Mouse (Mus musculus) E14TG2a.4 (cell line): Measurements from ENCODE around the gene 4921517D22Rik.
"Not testable (repeated sequence)": the region's sequence is repeated elsewhere in the genome, so short reads cannot be mapped to it uniquely, and the experiment has no call there.

Experiments
- H3K27me3 ChIP-seq: 2 replicates; pipeline ENCODE4 v1.6.1; 2014; ENCODE audit warnings: low read length, control low read depth; ENCODE audit not compliant: insufficient read depth
- H3K36me3 ChIP-seq: 2 replicates; pipeline ENCODE4 v1.6.1; 2014; ENCODE audit warnings: low read length, control low read depth; ENCODE audit not compliant: insufficient read depth
- H3K4me1 ChIP-seq: replicated peaks from 2 replicates; pipeline ENCODE4 v1.6.1; 2014; ENCODE audit warnings: low read depth, low read length, control low read depth
- H3K4me3 ChIP-seq: replicated peaks from 2 replicates; pipeline ENCODE4 v1.5.1; 2014; ENCODE audit warnings: mild to moderate bottlenecking, low read length
- H3K9me3 ChIP-seq: 2 replicates; pipeline ENCODE4 v1.6.1; 2014; ENCODE audit warnings: low read length, control low read depth
- CTCF ChIP-seq: conservative IDR thresholded peaks from 2 replicates; pipeline ENCODE4 v1.5.1; 2014; ENCODE audit warnings: low read length
- NANOG ChIP-seq: IDR thresholded peaks from 2 replicates; pipeline ENCODE4 v1.6.1; 2014; ENCODE audit warnings: borderline replicate concordance, low read length, mixed read lengths
- POU5F1 ChIP-seq: IDR thresholded peaks from 2 replicates; pipeline ENCODE4 v1.6.1; 2014; ENCODE audit warnings: low read length, borderline replicate concordance

The 4921517D22Rik gene

DNA sequence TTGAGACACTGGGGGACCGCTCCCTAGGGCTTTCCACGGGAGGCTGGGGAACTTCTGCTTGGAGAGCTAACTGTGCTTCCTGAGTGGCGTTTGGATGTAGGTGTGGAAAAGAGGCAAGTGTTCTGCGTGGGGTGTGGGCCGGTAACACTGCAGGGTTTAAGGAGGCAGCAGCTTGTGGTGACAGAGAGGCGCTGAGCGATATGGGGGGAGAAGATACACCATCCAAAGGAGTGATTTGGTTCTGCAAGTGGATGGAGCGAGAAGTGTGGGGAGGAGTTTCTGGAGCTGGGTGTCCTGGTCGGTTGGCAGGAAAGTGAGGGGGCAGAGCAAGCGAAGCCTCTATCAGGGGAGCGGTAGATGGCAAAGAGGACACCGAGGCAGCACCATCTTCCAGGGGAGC lies 9.6 kb upstream of the 4921517D22Rik start:
- Histone ChIP-seq H3K9me3 (no peaks in the 10 kb centered on the region), H3K4me3 (no peak overlapping the region), H3K27me3 (peaks cover 11% of the 10 kb centered on the region), H3K4me1 (peaks cover 45% of the 10 kb centered on the region), H3K36me3 (no peaks in the 10 kb centered on the region)
- TF ChIP-seq NANOG (no peak), CTCF (no peak), POU5F1 (no peak)

DNA sequence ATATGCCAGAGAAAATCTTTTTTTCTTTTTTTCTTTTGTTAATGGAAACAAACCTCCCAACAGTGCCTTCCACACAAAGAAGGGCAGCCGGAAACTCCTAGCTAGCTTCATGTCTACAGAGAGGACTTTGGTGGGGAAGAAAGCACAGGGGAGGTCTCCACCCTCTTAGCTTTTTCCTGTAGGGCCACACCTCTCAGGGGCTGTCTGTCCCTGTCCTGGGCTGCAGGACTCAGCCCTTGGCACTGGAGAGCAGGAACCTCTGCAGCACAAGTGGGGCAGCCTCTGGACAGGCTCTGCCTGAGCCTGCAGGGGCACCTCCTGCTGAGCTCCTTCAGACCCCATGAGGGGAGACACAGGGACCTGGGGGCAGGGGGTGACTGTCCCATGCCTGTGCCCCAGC lies 6.2 kb upstream of the 4921517D22Rik start:
- H3K27me3 ChIP-seq, result peaks cover 11% of the 10 kb centered on the region
- H3K4me1 ChIP-seq, result peaks cover 22% of the 10 kb centered on the region
- not testable (repeated sequence) for H3K9me3 ChIP-seq, H3K36me3 ChIP-seq, H3K4me3 ChIP-seq

DNA sequence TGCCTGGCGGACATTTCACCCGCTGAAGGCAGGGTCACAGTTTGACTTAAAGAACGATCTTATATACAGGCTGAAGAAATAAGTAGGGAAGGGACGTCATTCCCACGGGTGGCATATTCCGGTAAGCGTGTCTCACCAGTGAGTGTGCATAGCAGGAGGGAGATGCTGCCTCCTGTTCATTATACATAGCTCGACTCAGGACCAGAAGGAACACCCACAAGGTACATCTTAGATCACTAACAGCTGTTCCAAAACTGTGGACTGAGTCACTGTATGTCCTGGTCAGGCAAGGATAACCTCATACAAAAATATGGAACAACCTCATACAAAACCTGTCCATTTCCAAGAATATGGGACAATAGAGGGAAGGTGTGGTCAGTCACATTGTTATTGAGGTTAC lies 5.2 kb upstream of the 4921517D22Rik start:
- no peaks in the 10 kb centered on the region for H3K36me3 ChIP-seq
- H3K4me1 ChIP-seq, result peaks cover 12% of the 10 kb centered on the region
- H3K27me3 ChIP-seq, result peaks cover 10% of the 10 kb centered on the region
- TF ChIP-seq POU5F1, result no peak
- no peak for TF ChIP-seq NANOG
- no peak for TF ChIP-seq CTCF
- H3K4me3 ChIP-seq, result no peak overlapping the region
- no peaks in the 10 kb centered on the region for H3K9me3 ChIP-seq

DNA sequence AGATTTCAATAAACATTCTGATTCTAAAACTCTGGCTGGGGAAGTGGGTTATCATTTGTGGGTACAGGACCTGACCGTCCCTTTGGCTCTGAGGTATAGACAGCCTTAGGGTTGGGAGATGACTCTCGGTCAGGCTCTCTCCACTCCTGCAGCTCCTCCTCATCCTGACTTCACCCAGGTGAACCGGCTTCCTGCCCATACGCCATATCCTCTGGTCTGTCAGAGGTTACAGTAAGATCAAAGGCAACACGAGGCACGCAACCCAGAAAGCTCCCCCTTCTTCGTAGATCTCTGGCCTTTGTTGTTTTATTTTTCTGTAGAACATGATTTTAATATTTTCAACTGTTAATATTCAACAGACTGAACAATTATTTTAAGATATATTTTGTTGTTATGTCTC lies 1.9 kb upstream of the 4921517D22Rik start:
- Histone ChIP-seq H3K4me1 (peaks cover 14% of the 10 kb centered on the region), H3K4me3 (no peak overlapping the region), H3K9me3 (peaks cover 5% of the 10 kb centered on the region), H3K27me3 (no peaks in the 10 kb centered on the region), H3K36me3 (no peaks in the 10 kb centered on the region)
- TF ChIP-seq POU5F1, result no peak
- no peak for TF ChIP-seq NANOG
- no peak for TF ChIP-seq CTCF

DNA sequence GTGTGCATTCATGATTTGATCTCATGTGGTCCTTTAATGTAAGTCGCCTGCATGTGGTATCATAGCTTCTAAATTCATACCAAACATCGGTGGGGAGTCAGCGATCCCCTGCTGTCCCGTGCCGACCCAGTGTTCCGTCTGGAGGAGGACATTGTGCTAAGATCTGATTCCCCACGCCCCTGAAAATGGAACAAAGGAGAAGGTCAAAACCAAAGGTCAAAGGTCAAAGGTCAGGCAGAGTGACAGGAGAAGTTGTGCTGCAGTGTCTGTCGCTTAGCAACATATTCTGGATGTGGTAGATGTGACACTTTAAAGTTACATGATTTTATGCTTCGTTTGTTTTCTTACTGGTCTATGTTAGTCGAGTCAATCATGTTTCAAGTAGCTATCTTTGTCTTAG lies 2.4 kb downstream of the 4921517D22Rik start:
- H3K9me3 ChIP-seq, result peaks cover 5% of the 10 kb centered on the region
- no peak overlapping the region for H3K4me3 ChIP-seq
- no peaks in the 10 kb centered on the region for H3K36me3 ChIP-seq
- TF ChIP-seq POU5F1 (no peak), NANOG (no peak), CTCF (no peak)
- H3K27me3 ChIP-seq, result no peaks in the 10 kb centered on the region
- H3K4me1 ChIP-seq, result peaks cover 13% of the 10 kb centered on the region

DNA sequence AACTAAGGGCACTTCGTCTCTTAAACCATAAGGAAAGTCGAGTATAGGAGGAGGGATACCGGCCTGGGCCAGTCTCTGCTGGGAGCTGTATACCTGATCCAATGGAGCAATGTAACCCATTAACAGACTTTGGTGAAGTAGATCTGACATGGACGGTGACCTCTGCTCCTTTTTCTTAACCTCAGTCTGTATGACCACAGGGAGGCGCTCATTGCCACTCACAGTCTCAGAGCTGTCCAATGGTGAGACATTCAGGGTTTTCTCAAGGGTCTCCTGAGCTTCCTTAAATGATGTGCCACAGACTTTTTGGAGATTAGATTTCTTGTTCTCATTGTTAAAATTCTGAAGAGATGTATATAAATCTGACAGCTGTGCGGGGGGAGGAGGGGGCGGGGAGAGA lies 3.3 kb downstream of the 4921517D22Rik start:
- Histone ChIP-seq H3K4me1 (peaks cover 15% of the 10 kb centered on the region), H3K36me3 (no peaks in the 10 kb centered on the region)

DNA sequence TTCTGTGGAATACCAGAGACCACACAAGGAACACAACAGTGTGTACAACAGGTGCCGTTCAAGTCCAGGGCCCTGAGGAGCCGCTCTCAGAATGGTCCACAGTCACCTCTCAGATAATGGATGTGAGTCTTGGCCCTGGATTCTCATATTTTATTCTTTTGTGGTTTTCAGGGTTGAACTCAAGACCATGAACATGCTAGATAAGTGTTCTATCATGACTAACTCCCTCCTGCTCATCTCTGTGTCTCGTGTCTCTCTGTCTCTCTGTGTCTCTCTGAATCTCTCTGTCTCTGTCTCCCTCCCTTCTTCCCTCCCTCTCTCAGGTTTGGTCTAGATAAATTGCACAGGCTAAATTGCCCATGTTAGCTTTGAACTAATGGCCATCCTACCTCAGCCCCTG lies 4.1 kb downstream of the 4921517D22Rik start:
- no peak overlapping the region for H3K4me3 ChIP-seq
- TF ChIP-seq POU5F1 (no peak), CTCF (no peak), NANOG (no peak)
- no peaks in the 10 kb centered on the region for H3K27me3 ChIP-seq
- H3K36me3 ChIP-seq, result no peaks in the 10 kb centered on the region
- H3K4me1 ChIP-seq, result peaks cover 22% of the 10 kb centered on the region
- peaks cover 5% of the 10 kb centered on the region for H3K9me3 ChIP-seq

More for the DNA sequence above, 3.3 kb downstream of the 4921517D22Rik start:
- H3K27me3 ChIP-seq, result no peaks in the 10 kb centered on the region
- H3K9me3 ChIP-seq, result peaks cover 5% of the 10 kb centered on the region
- TF ChIP-seq CTCF (peak; percentile 25; the same call in 1 of the 2 replicates), POU5F1 (no peak)
- H3K4me3 ChIP-seq, result no peak overlapping the region

DNA sequence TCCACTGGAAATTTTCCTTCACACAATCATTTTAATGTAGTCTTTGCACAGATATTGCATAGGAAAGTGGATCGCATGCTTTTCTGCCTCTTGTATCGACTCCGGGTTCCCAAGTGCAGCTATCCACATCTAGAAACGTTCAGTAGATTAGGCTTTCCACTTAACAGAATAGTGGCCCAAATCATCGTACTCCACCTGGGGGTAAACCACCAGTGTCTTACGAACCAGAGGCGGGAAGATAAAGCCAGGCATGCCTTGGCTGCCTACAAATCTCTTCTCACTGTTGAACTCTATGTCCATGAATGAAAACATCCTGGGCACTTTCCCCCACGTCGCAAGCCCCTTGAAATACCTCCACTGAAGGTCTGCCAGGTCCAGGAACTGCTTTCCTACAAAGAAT lies 4.6 kb downstream of the 4921517D22Rik start:
- Histone ChIP-seq H3K9me3 (peaks cover 5% of the 10 kb centered on the region), H3K36me3 (no peaks in the 10 kb centered on the region), H3K4me3 (no peak overlapping the region), H3K4me1 (peaks cover 25% of the 10 kb centered on the region), H3K27me3 (no peaks in the 10 kb centered on the region)
- TF ChIP-seq NANOG, result no peak
- no peak for TF ChIP-seq POU5F1
- TF ChIP-seq CTCF, result no peak

DNA sequence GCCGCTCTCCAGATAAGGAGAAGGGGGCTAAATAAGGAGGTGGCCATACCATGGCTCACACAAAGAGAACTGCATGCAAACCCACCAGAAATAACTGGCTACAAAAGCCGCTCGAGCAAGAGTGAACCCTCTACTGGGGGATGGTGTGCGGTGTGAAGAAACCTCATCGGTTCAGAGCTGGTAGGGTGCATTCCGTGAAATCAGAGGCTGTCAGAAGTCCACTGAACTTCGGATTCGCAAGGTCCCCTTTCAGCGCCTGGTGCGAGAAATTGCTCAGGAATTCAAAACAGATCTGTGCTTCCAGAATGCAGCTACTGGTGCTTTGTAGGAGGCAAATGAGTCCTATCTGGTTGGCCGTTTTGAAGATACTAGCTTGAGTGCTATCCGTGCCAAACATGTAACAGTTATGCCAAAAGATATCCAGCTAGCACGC lies 5.6 kb downstream of the 4921517D22Rik start:
- Histone ChIP-seq H3K27me3 (no peaks in the 10 kb centered on the region), H3K4me3 (no peak overlapping the region), H3K9me3 (peaks cover 5% of the 10 kb centered on the region), H3K36me3 (no peaks in the 10 kb centered on the region), H3K4me1 (peaks cover 25% of the 10 kb centered on the region)
- TF ChIP-seq NANOG, result no peak
- no peak for TF ChIP-seq POU5F1
- TF ChIP-seq CTCF, result no peak

DNA sequence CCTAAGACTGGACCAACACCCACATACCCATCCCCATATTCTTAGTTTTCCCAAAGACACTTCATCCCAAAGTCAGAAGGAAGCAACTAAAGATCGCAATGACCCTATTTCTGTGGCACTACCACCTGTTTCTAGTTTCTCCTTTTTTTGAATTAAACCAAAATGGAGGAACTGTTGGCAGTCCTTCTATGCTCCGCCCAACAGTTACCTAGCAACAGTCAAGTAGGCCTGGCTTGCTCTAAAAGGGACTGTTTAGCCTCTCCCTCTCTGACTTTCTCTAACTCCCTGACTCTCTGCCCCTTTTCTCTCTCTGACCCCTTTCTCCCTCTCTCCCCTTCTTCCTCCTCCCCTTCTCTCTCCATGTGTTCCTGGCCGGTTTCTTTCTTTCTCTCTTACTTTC lies 8.7 kb downstream of the 4921517D22Rik start:
- Histone ChIP-seq H3K27me3 (no peaks in the 10 kb centered on the region), H3K9me3 (no peaks in the 10 kb centered on the region), H3K4me3 (no peak overlapping the region), H3K4me1 (peaks cover 33% of the 10 kb centered on the region), H3K36me3 (no peaks in the 10 kb centered on the region)
- TF ChIP-seq POU5F1 (no peak), CTCF (no peak), NANOG (no peak)
